ENCODE assay signal across 21 mouse cellular contexts in the genomic region with DNA sequence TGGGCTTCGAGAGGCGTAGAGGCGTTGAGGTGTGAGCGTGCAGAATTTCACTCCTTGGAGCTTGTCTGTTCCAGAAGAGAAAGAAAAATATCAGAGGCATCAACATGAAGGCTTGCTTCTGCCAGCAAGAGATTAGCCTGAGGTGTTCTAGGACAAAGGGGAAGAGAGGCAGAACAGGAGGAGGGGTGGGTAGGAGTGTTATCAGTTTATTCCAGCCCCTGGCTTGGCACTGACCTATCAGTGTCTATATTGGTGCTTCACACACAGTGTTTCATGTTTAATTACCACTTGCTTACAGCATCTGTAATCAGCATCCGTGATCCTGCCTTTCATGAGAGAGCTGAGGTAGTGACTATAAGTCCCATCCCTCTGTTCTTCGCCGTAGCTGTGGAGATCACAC. TPM values are rescaled to one million over a fixed set of nuclear protein-coding genes. Genes with fewer than 3 reads are reported as not detected.
DNase-seq lines count a peak whose midpoint lies in the region; ATAC-seq and TF ChIP-seq lines count a peak whose summit lies in the region.
"Had no signal": no experiment of that assay in that cellular context is flagged by ENCODE, and none has a peak within 500 bp of the region (broad histone marks: within the 10 kb centered on the region; RNA-seq: fewer than 3 reads in every experiment).

No protein-coding gene starts in this region.

- no peaks in the 10 kb centered on the region for H3K27me3 ChIP-seq in liver, embryonic 13.5 days
- H3K27me3 ChIP-seq: embryonic facial prominence, embryonic 13.5 days; forebrain, embryonic 12.5 days; heart, embryonic 13.5 days; hindbrain, embryonic 15.5 days had no signal

- no peak for TF ChIP-seq POLR2A in lung, adult 2 months (IDR thresholded peaks at IDR 0.05; ENCODE audit: borderline replicate concordance, extremely low read depth, low read depth, low read length)

- ATAC-seq in liver, embryonic 13.5 days (ENCODE audit: low read depth), result peak; percentile 47; the same call in 1 of the 2 replicates
- ATAC-seq: activated CD4-positive, CD25-positive, alpha-beta regulatory T cell, adult 4 months; forebrain, embryonic 16.5 days; Patski had no signal

- no peaks in the 10 kb centered on the region for H3K9me3 ChIP-seq in liver, embryonic 13.5 days (replicated peaks)
- H3K9me3 ChIP-seq: forebrain, embryonic 12.5 days; heart, embryonic 13.5 days; hindbrain, embryonic 15.5 days had no signal

- H3K4me1 ChIP-seq in lung, adult 2 months (ENCODE audit: control insufficient read depth, insufficient read depth, low read length), result 0 out of 2 replicates have a peak, but pooled peaks cover under 1% of the 10 kb centered on the region
- H3K4me1 ChIP-seq in liver, embryonic 13.5 days (replicated peaks), result no peaks in the 10 kb centered on the region
- H3K4me1 ChIP-seq: embryonic facial prominence, embryonic 13.5 days; forebrain, embryonic 12.5 days; hindbrain, embryonic 15.5 days had no signal

- DNase-seq in lung, adult 2 months, result no peak
- DNase-seq in lung, postnatal 25 days (ENCODE audit: low spot score), result no peak
- peak; percentile 95 for DNase-seq in MEL-GATA-1-ER (ENCODE audit: extremely low read depth, low read depth)
- DNase-seq in liver, embryonic 13.5 days, result no peak
- DNase-seq in urinary bladder, postnatal 36 days (ENCODE audit: low spot score in 2 of 2), result no peak
- DNase-seq in layer of hippocampus, adult 9-10 months (ENCODE audit: low spot score), result no peak
- DNase-seq: cerebellum, adult 18-20 months; cerebellum, adult 9-11 months; cerebellum, postnatal 36 days; gastrocnemius, postnatal 10 days; heart, adult 2 months; heart, postnatal 36 days had no signal

- H3K36me3 ChIP-seq in liver, embryonic 13.5 days, result no peaks in the 10 kb centered on the region
- H3K36me3 ChIP-seq: embryonic facial prominence, embryonic 13.5 days; forebrain, embryonic 12.5 days; heart, embryonic 13.5 days; hindbrain, embryonic 15.5 days had no signal

- H3K9ac ChIP-seq in liver, embryonic 13.5 days, result no peak overlapping the region
- H3K9ac ChIP-seq: embryonic facial prominence, embryonic 13.5 days; forebrain, embryonic 12.5 days; heart, embryonic 13.5 days; hindbrain, embryonic 15.5 days had no signal

- H3K4me2 ChIP-seq in liver, embryonic 13.5 days, result no peak overlapping the region
- H3K4me2 ChIP-seq: embryonic facial prominence, embryonic 13.5 days; forebrain, embryonic 12.5 days; heart, embryonic 13.5 days; hindbrain, embryonic 15.5 days had no signal

- WGBS in lung, adult 2 months, result 76% methylated on average over 7 of the region's 7 CpGs
- 50% methylated on average over 7 of the region's 7 CpGs for WGBS in liver, embryonic 13.5 days (ENCODE audit: insufficient replicate concordance)

- no peak for TF ChIP-seq CTCF in lung, adult 2 months (IDR thresholded peaks at IDR 0.05; ENCODE audit: insufficient read depth, low read length)

- H3K4me3 ChIP-seq in lung, adult 2 months (replicated peaks; ENCODE audit: extremely low read depth, low read depth, low read length), result peak overlapping the region; percentile 62
- no peak overlapping the region for H3K4me3 ChIP-seq in liver, embryonic 13.5 days (replicated peaks)
- H3K4me3 ChIP-seq: embryonic facial prominence, embryonic 13.5 days; forebrain, embryonic 12.5 days; heart, adult 2 months; heart, embryonic 13.5 days; hindbrain, embryonic 15.5 days had no signal

- no peak overlapping the region for H3K27ac ChIP-seq in liver, embryonic 13.5 days
- H3K27ac ChIP-seq: embryonic facial prominence, embryonic 13.5 days; forebrain, embryonic 12.5 days; heart, adult 2 months; heart, embryonic 13.5 days; hindbrain, embryonic 15.5 days had no signal

RNA-seq across cellular contexts. Expression of a gene that starts 0.6 kb away (rescaled TPM):
- 120 and 161 TPM in 2 replicates for polyA plus RNA-seq in lung, adult 2 months (2012; rRNA removed)
- polyA plus RNA-seq in liver, embryonic 13.5 days (2015; fragmentation: Nextera tagmentation; extraction: Ambion mirVana), result 0.05 and 0.06 TPM in 2 replicates
- polyA plus RNA-seq: activated CD4-positive, CD25-positive, alpha-beta regulatory T cell, adult 4 months; embryonic facial prominence, embryonic 13.5 days; forebrain, embryonic 12.5 days; forebrain, embryonic 16.5 days; frontal cortex, adult 2 months; heart, embryonic 13.5 days; hindbrain, embryonic 11.5 days; hindbrain, embryonic 15.5 days; Patski had no signal

Comparison
In these comparisons a context has a peak if more than half of its experiments do, and no peak if none do; other contexts are left out.
1. RNA of a gene that starts 0.6 kb away (polyA plus RNA-seq): 120 to 161 TPM in lung, adult 2 months; 0.05 to 0.06 TPM in liver, embryonic 13.5 days; every median in the first group is over 100 times any median in the second.